In genomic region chr1:58773905-58774304, GRCm38 (mm10) we compare ENCODE assay signal across 12 mouse cellular contexts. TPM values are rescaled to one million over a fixed set of nuclear protein-coding genes. Genes with fewer than 3 reads are reported as not detected.
A peak's percentile ranks its signal among the peaks of the same experiment; 100 is the strongest.
DNase-seq lines count a peak whose midpoint lies in the region; ATAC-seq and TF ChIP-seq lines count a peak whose summit lies in the region.
"Had no signal": no experiment of that assay in that cellular context is flagged by ENCODE, and none has a peak within 500 bp of the region (broad histone marks: within the 10 kb centered on the region; RNA-seq: fewer than 3 reads in every experiment).

No protein-coding gene starts in this region.

- no peak for ATAC-seq in intestine, postnatal 0 days
- no peak for ATAC-seq in intestine, embryonic 16.5 days
- peak; percentile 55 for ATAC-seq in megakaryocyte progenitor cell, adult 5-6 weeks (replicated peaks; ENCODE audit: poor library complexity)
- no peak for ATAC-seq in forebrain, embryonic 16.5 days

- no peaks in the 10 kb centered on the region for H3K27me3 ChIP-seq in intestine, postnatal 0 days (replicated peaks; ENCODE audit: control insufficient read depth, insufficient read depth, low read length)
- H3K27me3 ChIP-seq in intestine, embryonic 16.5 days (replicated peaks; ENCODE audit: control insufficient read depth, insufficient read depth, low read length), result no peaks in the 10 kb centered on the region
- no peaks in the 10 kb centered on the region for H3K27me3 ChIP-seq in forebrain, embryonic 16.5 days (replicated peaks; ENCODE audit: control insufficient read depth, insufficient read depth, low read length)
- H3K27me3 ChIP-seq: limb, embryonic 12.5 days had no signal

- TF ChIP-seq CTCF in intestine, postnatal 0 days (IDR thresholded peaks at IDR 0.05; ENCODE audit: low read depth), result no peak

- WGBS in intestine, postnatal 0 days, result 67% methylated on average over 2 of the region's 2 CpGs
- whole genome bisulfite sequencing in intestine, embryonic 16.5 days, result 67% methylated on average over 2 of the region's 2 CpGs
- WGBS in forebrain, embryonic 16.5 days, result 66% methylated on average over 2 of the region's 2 CpGs

- H3K27ac ChIP-seq in intestine, postnatal 0 days (ENCODE audit: low read depth, low read length), result 0 out of 2 replicates have a peak overlapping the region, but pooled peaks have one; percentile 21
- no peak overlapping the region for H3K27ac ChIP-seq in intestine, embryonic 16.5 days (ENCODE audit: low read length)
- no peak overlapping the region for H3K27ac ChIP-seq in forebrain, embryonic 16.5 days (ENCODE audit: low read length)
- H3K27ac ChIP-seq: embryonic facial prominence, embryonic 10.5 days; layer of hippocampus, adult 2 months; limb, embryonic 12.5 days had no signal

- no peak overlapping the region for H3K4me2 ChIP-seq in intestine, postnatal 0 days (replicated peaks; ENCODE audit: low read depth)
- H3K4me2 ChIP-seq in intestine, embryonic 16.5 days (ENCODE audit: low read depth, low read length), result no peak overlapping the region
- H3K4me2 ChIP-seq in forebrain, embryonic 16.5 days (ENCODE audit: low read length), result no peak overlapping the region
- H3K4me2 ChIP-seq: limb, embryonic 12.5 days had no signal

- DNase-seq in lung, postnatal 36 days, result peak; percentile 29
- no peak for DNase-seq in lung, postnatal 14 days
- peak; percentile 72 for DNase-seq in adipocyte (ENCODE audit: low spot score)
- no peak for DNase-seq in ovary, postnatal 14 days (ENCODE audit: low spot score)
- DNase-seq: midbrain, embryonic 14.5 days had no signal

- H3K9me3 ChIP-seq in intestine, postnatal 0 days (ENCODE audit: control insufficient read depth), result no peaks in the 10 kb centered on the region
- no peaks in the 10 kb centered on the region for H3K9me3 ChIP-seq in intestine, embryonic 16.5 days (ENCODE audit: control insufficient read depth, low read length)
- H3K9me3 ChIP-seq in forebrain, embryonic 16.5 days (ENCODE audit: control insufficient read depth, low read length), result no peaks in the 10 kb centered on the region
- H3K9me3 ChIP-seq: embryonic facial prominence, embryonic 10.5 days had no signal

- no peak overlapping the region for H3K4me3 ChIP-seq in intestine, postnatal 0 days (ENCODE audit: low read depth, low read length)
- H3K4me3 ChIP-seq in intestine, embryonic 16.5 days (ENCODE audit: low read length), result no peak overlapping the region
- H3K4me3 ChIP-seq in forebrain, embryonic 16.5 days (replicated peaks; ENCODE audit: low read length), result no peak overlapping the region
- H3K4me3 ChIP-seq: embryonic facial prominence, embryonic 10.5 days; layer of hippocampus, adult 2 months; limb, embryonic 12.5 days had no signal

- H3K9ac ChIP-seq in intestine, postnatal 0 days (ENCODE audit: low read depth, low read length), result no peak overlapping the region
- no peak overlapping the region for H3K9ac ChIP-seq in intestine, embryonic 16.5 days (ENCODE audit: low read depth, low read length)
- H3K9ac ChIP-seq in forebrain, embryonic 16.5 days (replicated peaks; ENCODE audit: low read depth, low read length), result no peak overlapping the region
- H3K9ac ChIP-seq: limb, embryonic 12.5 days had no signal

- H3K36me3 ChIP-seq in intestine, postnatal 0 days (ENCODE audit: control insufficient read depth, insufficient read depth), result no peaks in the 10 kb centered on the region
- no peaks in the 10 kb centered on the region for H3K36me3 ChIP-seq in intestine, embryonic 16.5 days (ENCODE audit: control insufficient read depth, insufficient read depth, low read length)
- H3K36me3 ChIP-seq in forebrain, embryonic 16.5 days (ENCODE audit: control insufficient read depth, insufficient read depth), result no peaks in the 10 kb centered on the region
- H3K36me3 ChIP-seq: embryonic facial prominence, embryonic 10.5 days; limb, embryonic 12.5 days had no signal

- no peaks in the 10 kb centered on the region for H3K4me1 ChIP-seq in intestine, postnatal 0 days (replicated peaks; ENCODE audit: control insufficient read depth, insufficient read depth, low read length)
- H3K4me1 ChIP-seq in intestine, embryonic 16.5 days (ENCODE audit: control insufficient read depth, insufficient read depth, low read length), result no peaks in the 10 kb centered on the region
- no peaks in the 10 kb centered on the region for H3K4me1 ChIP-seq in forebrain, embryonic 16.5 days (replicated peaks; ENCODE audit: control insufficient read depth, insufficient read depth, low read length)
- H3K4me1 ChIP-seq: embryonic facial prominence, embryonic 10.5 days; limb, embryonic 12.5 days had no signal

RNA-seq across cellular contexts. Expression of gene Casp8, which starts 21.3 kb away (rescaled TPM):
- polyA plus RNA-seq in intestine, postnatal 0 days (2015; fragmentation: Nextera tagmentation; extraction: Ambion mirVana), result 39.1 and 51.0 TPM in 2 replicates
- 54.3 and 56.4 TPM in 2 replicates for polyA plus RNA-seq in intestine, embryonic 16.5 days (2015; fragmentation: Nextera tagmentation; extraction: Ambion mirVana)
- 182 and 183 TPM in 2 replicates for total RNA-seq in megakaryocyte progenitor cell, adult 5-6 weeks (2015)
- 124 and 136 TPM in 2 replicates for total RNA-seq in megakaryocyte progenitor cell, adult 5-6 weeks (2017)
- polyA plus RNA-seq in forebrain, embryonic 16.5 days (2015; fragmentation: Nextera tagmentation; extraction: Ambion mirVana), result 6.2 and 6.9 TPM in 2 replicates

Comparison
In these comparisons a context has a peak if more than half of its experiments do, and no peak if none do; other contexts are left out.
1. DNase-seq: peak in lung, postnatal 36 days (single experiment) and adipocyte (single experiment); none in lung, postnatal 14 days (single experiment) and ovary, postnatal 14 days (single experiment).